Mouse (Mus musculus) midbrain, embryonic 16.5 days (tissue): Measurements from ENCODE around the gene Msln. TPM values are rescaled to one million over a fixed set of nuclear protein-coding genes. Genes with fewer than 3 reads are reported as not detected.
A peak's percentile ranks its signal among the peaks of the same experiment; 100 is the strongest.
"Not testable (repeated sequence)": the region's sequence is repeated elsewhere in the genome, so short reads cannot be mapped to it uniquely, and the experiment has no call there.

ENCODE experiments used
- ATAC-seq: fragments of 200-750 bp; cut with Nextera tagmentation; 2 replicates; pipeline ENCODE4 v1.8.0; 2017; ENCODE audit warnings: moderate TSS enrichment
- H3K27ac ChIP-seq: fragments of 300-500 bp; sonication (generic); 2 replicates; pipeline ENCODE4 v1.5.1; 2014; ENCODE audit warnings: mild to moderate bottlenecking, low read length, mixed read lengths
- H3K27me3 ChIP-seq: fragments of 300-500 bp; sonication (generic); 2 replicates; pipeline ENCODE4 v1.6.1; 2014; ENCODE audit warnings: low read depth, low read length, mixed read lengths; ENCODE audit not compliant: control insufficient read depth, insufficient read depth
- H3K36me3 ChIP-seq: fragments of 300-500 bp; sonication (generic); 2 replicates; pipeline ENCODE4 v1.6.1; 2014; ENCODE audit warnings: mild to moderate bottlenecking, low read length, moderate library complexity, mixed read lengths; ENCODE audit not compliant: control insufficient read depth, insufficient read depth
- H3K4me1 ChIP-seq: fragments of 300-500 bp; sonication (generic); 2 replicates; pipeline ENCODE4 v1.6.1; 2014; ENCODE audit warnings: mild to moderate bottlenecking, low read length, mixed read lengths; ENCODE audit not compliant: control insufficient read depth, insufficient read depth
- H3K4me2 ChIP-seq: fragments of 300-500 bp; sonication (generic); 2 replicates; pipeline ENCODE4 v1.6.1; 2014; ENCODE audit warnings: mild to moderate bottlenecking, low read length, mixed read lengths
- H3K4me3 ChIP-seq: fragments of 300-500 bp; sonication (generic); 2 replicates; pipeline ENCODE4 v1.5.1; 2014; ENCODE audit warnings: low read depth, mild to moderate bottlenecking, low read length, moderate library complexity, mixed read lengths
- H3K9ac ChIP-seq: fragments of 300-500 bp; sonication (generic); 2 replicates; pipeline ENCODE4 v1.6.1; 2014; ENCODE audit warnings: low read depth, low read length, mixed read lengths
- H3K9me3 ChIP-seq: fragments of 300-500 bp; sonication (generic); replicated peaks from 2 replicates; pipeline ENCODE4 v1.6.1; 2014; ENCODE audit warnings: mild to moderate bottlenecking, low read length, mixed read lengths; ENCODE audit not compliant: control insufficient read depth, poor library complexity, severe bottlenecking
- WGBS: fragments of 180-500 bp; shearing (Covaris S2); extraction: QIAGEN DNeasy Blood & Tissue Kit; methylation state at CpG from one replicate; pipeline ENCODE4 v1.1.7; 2014; 5-methylcytosine and 5-hydroxymethylcytosine counted together
- polyA plus RNA-seq: library from polyadenylated mRNA; unstranded; fragments of >200 nt; fragmentation: Nextera tagmentation; extraction: Ambion mirVana; gene quantifications from 2 replicates; pipeline ENCODE4 v1.2.1, GENCODE M21; 2015

Msln gene
- polyA plus RNA-seq, 1 experiment from 2014 or later: 0.85 TPM

DNA sequence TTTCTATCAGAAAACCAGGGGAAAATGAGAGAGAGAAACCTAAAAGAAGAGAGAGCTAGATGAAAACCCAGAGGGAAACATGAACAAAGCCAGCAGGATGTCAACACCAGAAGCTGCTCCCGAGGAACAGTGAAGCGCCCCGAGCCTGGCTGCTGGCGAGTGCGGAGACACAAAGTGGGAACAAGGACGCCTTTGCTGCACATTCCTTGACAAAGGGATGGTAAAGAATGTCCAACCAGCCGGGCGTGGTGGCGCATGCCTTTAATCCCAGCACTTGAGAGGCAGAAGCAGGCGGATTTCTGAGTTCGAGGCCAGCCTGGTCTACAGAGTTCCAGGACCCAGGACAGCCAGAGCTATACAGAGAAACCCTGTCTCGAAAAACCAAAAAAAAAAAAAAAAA, 12.7 kb downstream of the Msln start:
- H3K27ac ChIP-seq, H3K9ac ChIP-seq, H3K4me2 ChIP-seq, H3K9me3 ChIP-seq, H3K4me1 ChIP-seq, H3K36me3 ChIP-seq, H3K27me3 ChIP-seq, ATAC-seq, H3K4me3 ChIP-seq: not testable (repeated sequence)
- 68% methylated on average over 12 of the region's 12 CpGs for WGBS

DNA sequence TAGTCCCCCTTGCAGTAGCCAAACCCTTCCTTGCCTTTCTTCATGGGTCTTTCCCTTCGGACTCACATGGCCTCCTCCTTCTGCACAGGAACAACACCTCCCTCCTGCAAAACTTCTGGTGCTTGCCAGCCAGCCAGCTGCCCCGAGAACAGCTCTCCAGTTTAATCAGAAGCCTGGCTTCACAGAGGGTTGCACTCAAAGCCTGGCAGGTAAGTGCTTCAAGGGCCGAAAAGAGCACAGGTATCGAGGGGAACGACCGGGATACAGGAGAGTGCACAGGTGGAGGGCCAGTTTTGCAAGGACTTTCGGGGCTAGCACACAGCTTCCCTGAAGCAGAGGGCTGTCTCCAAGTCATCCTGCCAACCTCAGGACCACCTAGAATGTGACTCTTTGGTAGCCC, 15.3 kb downstream of the Msln start:
- no peaks in the 10 kb centered on the region for H3K36me3 ChIP-seq
- H3K4me3 ChIP-seq: no peak overlapping the region
- WGBS: 89% methylated on average over 7 of the region's 7 CpGs
- no peaks in the 10 kb centered on the region for H3K4me1 ChIP-seq
- H3K9ac ChIP-seq: no peak overlapping the region
- H3K27ac ChIP-seq: no peak overlapping the region
- H3K27me3 ChIP-seq: no peaks in the 10 kb centered on the region
- H3K9me3 ChIP-seq: no peaks in the 10 kb centered on the region
- H3K4me2 ChIP-seq: no peak overlapping the region
- no peak for ATAC-seq

DNA sequence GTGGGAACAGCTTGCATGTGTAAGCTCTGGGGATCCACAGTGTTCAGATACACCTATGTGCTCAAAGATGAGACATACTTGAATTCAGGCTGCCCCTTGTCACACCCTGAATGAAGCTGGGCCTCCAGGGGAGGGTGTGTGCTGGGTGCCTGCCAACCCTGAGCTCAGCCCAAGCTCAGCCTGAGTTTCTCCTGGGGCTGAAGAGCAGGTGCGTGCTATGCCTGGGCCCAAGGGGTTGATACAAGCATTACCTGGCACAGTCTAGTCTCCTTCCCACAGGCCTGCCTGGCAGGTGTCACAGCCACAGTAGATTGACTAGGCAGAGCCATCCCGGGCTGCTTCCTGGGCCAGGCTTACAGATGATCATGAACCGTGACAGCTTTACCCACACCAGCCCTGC, 18.4 kb downstream of the Msln start, which contains the start of gene Mslnl:
Mslnl (plus strand) TSS at position 298 of the 400 bp plus-strand sequence.
- 68% methylated on average over 3 of the region's 3 CpGs for WGBS
- Histone ChIP-seq H3K27ac (no peak within 1 kb of the TSS), H3K4me2 (no peak within 1 kb of the TSS), H3K4me3 (no peak within 1 kb of the TSS), H3K27me3 (no peaks in the 10 kb centered on the region), H3K4me1 (no peaks in the 10 kb centered on the region), H3K36me3 (no peaks in the 10 kb centered on the region; the same call in 1 of the 2 replicates), H3K9ac (no peak within 1 kb of the TSS), H3K9me3 (no peaks in the 10 kb centered on the region)
- no peak for ATAC-seq

DNA sequence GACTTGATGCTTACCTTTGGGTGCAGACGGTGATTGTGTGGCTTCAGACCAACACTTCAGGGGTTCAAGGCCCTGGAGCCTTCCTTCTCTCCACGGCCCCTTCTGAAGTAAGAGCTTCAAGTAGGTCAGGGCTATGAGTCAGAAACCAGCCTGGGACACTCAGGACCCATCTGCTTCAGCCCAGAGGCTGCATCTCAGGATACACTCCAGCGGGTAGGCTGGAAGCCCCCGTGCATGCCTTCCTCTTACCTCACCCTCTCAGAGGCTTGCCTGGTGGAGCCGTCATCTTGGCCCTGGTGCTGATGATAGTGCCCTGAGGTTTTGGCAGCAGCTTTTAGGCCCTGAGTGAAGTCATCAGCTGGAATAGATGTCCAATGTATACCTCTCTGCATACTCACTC, 18.9 kb downstream of the Msln start:
- WGBS: 81% methylated on average over 5 of the region's 5 CpGs
- no peak overlapping the region for H3K4me2 ChIP-seq
- no peak for ATAC-seq
- H3K27ac ChIP-seq: no peak overlapping the region
- no peak overlapping the region for H3K9ac ChIP-seq
- no peaks in the 10 kb centered on the region for H3K9me3 ChIP-seq
- no peaks in the 10 kb centered on the region for H3K27me3 ChIP-seq
- H3K36me3 ChIP-seq: peaks cover 2% of the 10 kb centered on the region; the same call in 1 of the 2 replicates
- H3K4me3 ChIP-seq: no peak overlapping the region
- no peaks in the 10 kb centered on the region for H3K4me1 ChIP-seq

DNA sequence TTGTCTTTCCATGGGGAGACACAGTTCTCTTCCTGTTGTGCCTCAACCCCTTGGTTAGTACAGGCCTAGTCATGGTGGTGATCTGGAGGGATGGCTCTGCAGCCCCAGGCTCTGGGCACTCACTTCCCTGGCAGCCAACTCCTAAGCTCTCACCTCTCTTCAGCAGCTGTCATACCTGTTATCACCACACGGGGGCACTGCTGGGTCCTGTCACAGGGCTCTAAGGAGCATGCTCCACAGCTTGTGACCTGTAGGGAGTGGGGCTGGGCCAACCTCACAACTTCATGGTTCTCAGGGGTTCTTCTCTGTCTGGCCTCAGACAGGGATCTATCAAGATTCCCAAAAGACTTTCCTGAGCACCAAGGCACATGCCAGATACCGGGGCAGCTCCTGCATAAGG, 22.1 kb downstream of the Msln start:
- Histone ChIP-seq H3K27me3 (no peaks in the 10 kb centered on the region), H3K4me1 (peaks cover 10% of the 10 kb centered on the region), H3K4me2 (no peak overlapping the region), H3K9ac (no peak overlapping the region), H3K36me3 (peaks cover 2% of the 10 kb centered on the region; the same call in 1 of the 2 replicates), H3K9me3 (no peaks in the 10 kb centered on the region), H3K27ac (no peak overlapping the region), H3K4me3 (no peak overlapping the region)
- WGBS: 15% methylated on average over 2 of the region's 2 CpGs
- ATAC-seq: no peak

DNA sequence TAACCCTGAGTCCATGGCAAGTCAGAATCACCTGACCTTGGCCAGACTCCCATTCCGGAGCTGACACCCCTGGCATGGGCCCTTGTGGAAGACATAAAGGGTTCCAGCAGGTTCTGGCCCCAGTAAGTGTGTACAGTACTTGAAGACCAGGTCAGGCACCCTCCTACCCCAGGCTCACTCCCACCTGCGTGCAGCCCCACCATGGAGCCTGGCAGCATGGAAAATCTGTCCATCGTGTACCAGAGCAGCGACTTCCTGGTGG, 26.2 kb downstream of the Msln start:
- H3K27ac ChIP-seq: no peak overlapping the region
- H3K4me1 ChIP-seq: peaks cover 15% of the 10 kb centered on the region
- ATAC-seq: peak; percentile 13; the same call in 1 of the 2 replicates
- H3K9me3 ChIP-seq: no peaks in the 10 kb centered on the region
- H3K4me3 ChIP-seq: peak overlapping the region; percentile 54
- peak overlapping the region; percentile 96 for H3K4me2 ChIP-seq
- H3K9ac ChIP-seq: peak overlapping the region; percentile 78
- H3K27me3 ChIP-seq: no peaks in the 10 kb centered on the region
- peaks cover 2% of the 10 kb centered on the region; the same call in 1 of the 2 replicates for H3K36me3 ChIP-seq
- WGBS: 28% methylated on average over 4 of the region's 4 CpGs

DNA sequence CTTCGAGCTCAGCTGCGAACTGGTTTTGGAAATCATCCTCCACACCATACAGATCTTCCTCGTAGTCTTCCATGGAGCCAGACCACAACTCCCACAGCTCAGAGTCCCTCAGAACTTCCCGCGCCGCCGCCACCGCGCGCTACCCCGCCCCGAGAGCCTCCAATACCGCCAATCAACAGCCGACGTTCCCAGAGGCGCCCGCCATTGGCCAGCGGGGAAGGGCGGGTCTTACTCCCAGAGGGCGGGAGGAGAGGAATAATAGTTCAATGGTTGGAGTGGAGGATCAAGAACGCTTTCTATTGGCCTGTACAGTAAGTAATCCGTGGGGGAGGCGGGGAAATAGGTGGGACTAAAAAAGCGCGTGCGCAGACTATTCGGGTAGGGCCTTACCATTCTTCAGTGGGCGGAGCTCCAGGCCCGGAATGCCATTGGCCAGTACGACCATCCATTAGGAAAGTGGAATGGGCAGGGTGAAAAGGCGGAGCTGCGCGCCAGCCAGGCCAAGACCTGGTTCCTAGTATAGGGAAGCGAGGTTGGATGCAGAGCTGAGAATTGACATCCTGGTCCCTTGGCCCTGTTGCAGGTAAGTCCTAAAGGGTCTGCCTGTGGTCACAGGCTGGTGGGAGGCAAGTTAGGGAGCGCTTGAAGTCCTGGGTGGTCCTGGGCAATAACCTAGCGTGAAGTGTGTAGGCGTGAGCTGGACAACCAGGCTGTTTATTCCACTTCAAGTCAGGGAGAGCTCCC, 26.7 kb downstream of the Msln start, which contains the start of the genes Chtf18 and Rpusd1:
Chtf18 (minus strand) TSS at position 155 of the 744 bp plus-strand sequence.
Rpusd1 (plus strand) TSS at position 406 of the 744 bp plus-strand sequence.
- peak within 1 kb of the TSS; percentile 96 for H3K4me2 ChIP-seq
- H3K9me3 ChIP-seq: no peaks in the 10 kb centered on the region
- under 1% methylated on average over 37 of the region's 37 CpGs for WGBS
- no peaks in the 10 kb centered on the region for H3K27me3 ChIP-seq
- peaks cover 15% of the 10 kb centered on the region for H3K4me1 ChIP-seq
- H3K27ac ChIP-seq: no peak within 1 kb of the TSS
- ATAC-seq: peak; percentile 99
- peak within 1 kb of the TSS; percentile 78 for H3K9ac ChIP-seq
- H3K36me3 ChIP-seq: peaks cover 2% of the 10 kb centered on the region; the same call in 1 of the 2 replicates
- peak within 1 kb of the TSS; percentile 54 for H3K4me3 ChIP-seq

DNA sequence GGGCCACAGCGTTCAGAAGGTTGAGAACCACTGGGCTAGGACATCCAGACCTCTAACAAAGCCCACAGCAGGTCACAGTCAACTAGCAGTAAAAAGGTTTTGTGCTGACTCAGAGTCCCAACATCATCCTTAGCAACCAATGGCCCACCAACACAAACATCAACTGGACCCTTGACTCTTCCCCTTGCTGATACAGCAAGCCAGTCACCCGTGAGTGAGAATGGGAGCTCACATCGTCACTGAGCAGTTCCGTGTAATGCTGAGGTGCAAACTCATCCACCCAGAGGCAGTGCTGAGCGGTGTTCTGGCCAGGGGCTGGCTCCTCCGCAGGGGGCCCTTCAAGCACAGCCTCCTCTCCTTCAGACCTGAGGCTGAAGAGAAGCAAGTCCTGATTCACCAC, 28.9 kb downstream of the Msln start:
- no peak for ATAC-seq
- H3K27ac ChIP-seq: no peak overlapping the region
- H3K4me2 ChIP-seq: no peak overlapping the region
- no peaks in the 10 kb centered on the region; the same call in 1 of the 2 replicates for H3K36me3 ChIP-seq
- no peak overlapping the region for H3K4me3 ChIP-seq
- H3K9me3 ChIP-seq: no peaks in the 10 kb centered on the region
- 85% methylated on average over 6 of the region's 6 CpGs for WGBS
- no peaks in the 10 kb centered on the region for H3K27me3 ChIP-seq
- no peak overlapping the region for H3K9ac ChIP-seq
- H3K4me1 ChIP-seq: peaks cover 15% of the 10 kb centered on the region

DNA sequence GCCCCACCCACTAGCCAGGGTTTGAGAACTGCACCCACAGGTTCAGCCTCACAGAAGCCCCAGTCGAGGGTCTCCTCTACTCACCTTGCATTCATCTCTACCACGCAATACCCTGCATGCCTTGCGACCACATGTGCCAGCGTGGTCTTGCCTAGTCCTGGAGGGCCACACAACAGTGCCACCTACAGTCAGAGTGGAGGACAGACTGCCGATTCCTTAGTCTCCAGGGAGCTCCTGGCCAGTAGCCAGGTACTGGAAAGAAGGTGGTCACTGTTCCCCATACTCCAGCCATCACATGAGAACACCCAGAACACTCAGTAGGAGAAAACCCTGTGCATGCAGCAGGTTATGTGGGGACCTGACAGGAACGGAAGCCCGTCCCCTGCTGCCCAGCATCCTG, 30.3 kb downstream of the Msln start:
- no peak for ATAC-seq
- H3K9me3 ChIP-seq: no peaks in the 10 kb centered on the region
- H3K4me3 ChIP-seq: no peak overlapping the region
- no peaks in the 10 kb centered on the region for H3K27me3 ChIP-seq
- 70% methylated on average over 7 of the region's 7 CpGs for WGBS
- H3K9ac ChIP-seq: no peak overlapping the region
- peaks cover 15% of the 10 kb centered on the region for H3K4me1 ChIP-seq
- H3K27ac ChIP-seq: no peak overlapping the region
- H3K36me3 ChIP-seq: no peaks in the 10 kb centered on the region
- H3K4me2 ChIP-seq: no peak overlapping the region
